Mouse (Mus musculus) C2C12 (cell line): ENCODE measurements around the gene Snap23. TPM values are rescaled to one million over a fixed set of nuclear protein-coding genes. Genes with fewer than 3 reads are reported as not detected.
A peak's percentile ranks its signal among the peaks of the same experiment; 100 is the strongest.

Experiments
- H3K27me3 ChIP-seq: one replicate; pipeline ENCODE4 v1.6.1; 2011; ENCODE audit not compliant: control insufficient read depth, insufficient read depth, insufficient read length
- H3K36me3 ChIP-seq: one replicate; pipeline ENCODE4 v1.6.1; 2011; ENCODE audit not compliant: control insufficient read depth, insufficient read depth
- H3K4me3 ChIP-seq: one replicate; pipeline ENCODE4 v1.5.1; 2011; ENCODE audit warnings: mild to moderate bottlenecking, control low read depth; ENCODE audit not compliant: poor library complexity, insufficient read depth, severe bottlenecking
- H3K79me2 ChIP-seq: one replicate; pipeline ENCODE4 v1.6.1; 2011; ENCODE audit not compliant: control insufficient read depth, insufficient read depth
- H3K79me3 ChIP-seq: one replicate; pipeline ENCODE4 v1.6.1; 2011; ENCODE audit warnings: low read depth, control low read depth
- H3ac ChIP-seq: one replicate; pipeline ENCODE3; 2011; ENCODE audit warnings: low read depth; ENCODE audit not compliant: control insufficient read depth, insufficient read length
- CEBPB ChIP-seq: IDR thresholded peaks from one replicate; pipeline ENCODE4 v1.6.1; 2011; ENCODE audit warnings: low read depth, mild to moderate bottlenecking, control low read depth, moderate library complexity
- CTCF ChIP-seq: IDR thresholded peaks from one replicate; pipeline ENCODE4 v1.5.1; 2011; ENCODE audit not compliant: control insufficient read depth, insufficient read depth, insufficient read length
- FOSL1 ChIP-seq: IDR thresholded peaks from one replicate; pipeline ENCODE4 v1.8.0; 2011; ENCODE audit warnings: mild to moderate bottlenecking, low read length; ENCODE audit not compliant: poor library complexity, insufficient read depth, severe bottlenecking
- MAX ChIP-seq: IDR thresholded peaks from one replicate; pipeline ENCODE4 v1.6.1; 2011; ENCODE audit warnings: mild to moderate bottlenecking, control low read depth
- MYOD1 ChIP-seq: IDR thresholded peaks from one replicate; pipeline ENCODE4 v1.6.1; 2011; ENCODE audit warnings: low read depth; ENCODE audit not compliant: control insufficient read depth, insufficient read length
- MYOG ChIP-seq: IDR thresholded peaks from one replicate; pipeline ENCODE4 v1.6.1; 2011; ENCODE audit not compliant: control insufficient read depth, insufficient read length; ENCODE audit errors: extremely low read depth
- USF1 ChIP-seq: IDR thresholded peaks from one replicate; pipeline ENCODE4 v1.6.1; 2011; ENCODE audit warnings: low read depth, mild to moderate bottlenecking, control low read depth, moderate library complexity
- polyA plus RNA-seq: library from polyadenylated mRNA; unstranded; fragments of >200 nt; fragmentation: generic; extraction: Trizol; gene quantifications from one replicate; pipeline ENCODE4 v1.2.1, GENCODE M21; 2012; ENCODE audit warnings: missing spikeins

The Snap23 gene
- polyA plus RNA-seq, 1 experiment, result 9.4 TPM

DNA sequence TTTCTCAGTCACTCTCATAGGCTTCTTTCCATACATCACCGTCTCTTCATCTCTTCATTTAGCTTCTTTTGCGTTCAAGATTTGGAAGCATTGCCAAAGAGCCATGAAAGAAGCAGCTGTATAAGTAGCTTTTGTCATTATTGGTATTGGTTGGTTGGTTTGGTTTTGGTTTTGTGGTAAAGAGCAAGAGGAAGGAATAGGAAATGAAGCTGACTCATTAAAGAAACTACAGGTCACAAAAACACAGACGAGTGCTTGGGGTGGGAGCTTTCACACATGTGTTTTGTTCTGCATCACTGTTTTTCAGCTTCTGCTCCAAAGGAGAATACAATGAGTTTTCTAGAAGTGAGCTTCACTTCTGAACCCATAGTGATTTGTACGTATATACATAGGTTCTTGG is 32.0 kb downstream of the Snap23 start:
- no peak overlapping the region for H3K4me3 ChIP-seq
- no peak overlapping the region for H3ac ChIP-seq
- no peaks in the 10 kb centered on the region for H3K79me3 ChIP-seq
- no peaks in the 10 kb centered on the region for H3K27me3 ChIP-seq
- H3K79me2 ChIP-seq, result no peaks in the 10 kb centered on the region
- TF ChIP-seq MAX, result no peak
- no peak for TF ChIP-seq MYOD1
- no peak for TF ChIP-seq USF1
- TF ChIP-seq MYOG, result no peak
- TF ChIP-seq FOSL1, result no peak
- no peak for TF ChIP-seq CTCF
- H3K36me3 ChIP-seq, result peaks cover 68% of the 10 kb centered on the region

DNA sequence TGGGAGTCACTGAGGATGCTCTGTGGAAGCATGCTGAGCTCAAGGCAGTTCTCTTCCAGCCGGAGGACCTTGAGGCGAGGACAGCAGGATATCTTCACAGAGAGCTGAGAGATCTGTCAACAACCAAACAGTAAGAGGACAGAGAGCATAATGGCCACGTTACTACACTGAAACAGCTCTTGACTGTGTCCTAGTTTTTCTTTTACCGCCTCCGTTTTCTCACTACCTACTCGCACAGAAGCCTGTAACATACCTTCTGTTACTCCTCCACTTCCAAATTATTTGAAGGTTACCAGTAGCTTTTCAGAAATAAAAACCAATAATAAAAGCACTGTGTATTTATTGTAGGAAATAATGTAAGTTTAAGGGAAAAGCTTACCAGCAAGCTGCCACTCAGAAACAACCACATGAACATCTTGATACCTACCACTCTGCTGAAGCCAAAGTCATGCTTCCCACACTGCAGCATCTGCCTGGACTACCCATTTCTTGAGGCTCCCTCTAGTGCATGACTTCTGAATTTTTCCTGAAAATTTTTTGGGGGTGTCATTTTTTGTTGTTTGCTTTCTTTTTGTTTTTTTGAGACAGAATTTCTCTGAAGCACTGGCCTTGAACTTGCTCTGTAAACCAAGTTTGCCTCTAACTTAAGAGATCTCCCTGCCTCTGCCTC is 38.7 kb downstream of the Snap23 start:
- Histone ChIP-seq H3ac (no peak overlapping the region), H3K27me3 (no peaks in the 10 kb centered on the region), H3K4me3 (no peak overlapping the region), H3K36me3 (peaks cover 23% of the 10 kb centered on the region), H3K79me3 (peaks cover 16% of the 10 kb centered on the region), H3K79me2 (peaks cover 36% of the 10 kb centered on the region)
- TF ChIP-seq CEBPB, result no peak
- TF ChIP-seq MAX, result no peak
- no peak for TF ChIP-seq FOSL1
- no peak for TF ChIP-seq CTCF
- TF ChIP-seq USF1, result no peak
- TF ChIP-seq MYOD1, result no peak
- no peak for TF ChIP-seq MYOG

DNA sequence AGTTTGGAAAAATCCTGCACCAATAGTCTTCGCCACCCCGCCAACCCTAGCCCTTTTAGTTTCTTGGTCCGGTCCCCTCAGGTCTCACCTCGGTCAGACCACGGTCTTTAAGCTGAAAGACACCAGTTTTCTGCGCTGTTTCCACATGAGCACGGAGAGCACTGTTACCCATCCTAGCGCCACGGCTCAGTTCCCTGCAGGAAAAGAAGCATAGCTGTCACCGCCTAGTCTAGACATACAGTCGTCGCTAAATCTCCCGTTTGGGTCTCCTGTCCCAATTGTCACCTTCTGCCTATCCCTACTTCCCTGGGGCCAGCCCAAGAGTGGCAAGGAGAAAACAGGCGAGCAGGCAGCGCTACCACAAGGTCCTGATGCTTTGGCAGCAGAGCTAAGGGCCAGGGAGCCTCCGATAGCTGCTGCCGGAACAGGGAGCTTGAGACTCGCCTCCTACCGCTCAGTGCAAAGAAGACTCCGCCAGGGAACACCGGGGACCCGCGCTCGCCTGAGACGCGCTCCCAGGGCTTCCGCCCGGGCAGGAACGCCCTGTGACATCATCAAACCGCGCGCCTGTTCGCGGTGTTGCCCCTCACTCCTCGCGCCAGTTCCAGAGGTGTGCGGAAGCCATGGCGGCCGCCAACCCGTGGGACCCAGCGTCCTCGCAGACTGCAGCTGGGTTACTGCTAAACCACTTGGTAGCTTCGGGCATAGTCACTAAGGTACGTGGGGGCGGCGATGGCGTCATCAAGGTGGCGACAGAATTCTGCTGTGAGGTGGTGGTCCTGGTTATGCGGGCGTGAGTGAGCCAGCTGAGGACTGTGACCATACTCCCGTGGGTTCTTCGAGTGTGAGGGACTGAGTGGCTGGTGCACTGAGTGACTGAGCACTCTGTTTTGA is 41.6 kb downstream of the Snap23 start, which contains the start of the genes Haus2 and Lrrc57:
Gene Haus2, plus strand, starts transcription at position 554 of the 894 bp plus-strand sequence.
Gene Lrrc57, minus strand, starts transcription at position 691 of the 894 bp plus-strand sequence.
- H3K79me2 ChIP-seq, result peaks cover 48% of the 10 kb centered on the region
- H3K79me3 ChIP-seq, result peaks cover 23% of the 10 kb centered on the region
- no peaks in the 10 kb centered on the region for H3K27me3 ChIP-seq
- H3K36me3 ChIP-seq, result peaks cover 32% of the 10 kb centered on the region
- H3ac ChIP-seq, result peak within 1 kb of the TSS; percentile 86
- H3K4me3 ChIP-seq, result peak within 1 kb of the TSS; percentile 99
- peak; percentile 34 for TF ChIP-seq MAX
- TF ChIP-seq CEBPB, result no peak

DNA sequence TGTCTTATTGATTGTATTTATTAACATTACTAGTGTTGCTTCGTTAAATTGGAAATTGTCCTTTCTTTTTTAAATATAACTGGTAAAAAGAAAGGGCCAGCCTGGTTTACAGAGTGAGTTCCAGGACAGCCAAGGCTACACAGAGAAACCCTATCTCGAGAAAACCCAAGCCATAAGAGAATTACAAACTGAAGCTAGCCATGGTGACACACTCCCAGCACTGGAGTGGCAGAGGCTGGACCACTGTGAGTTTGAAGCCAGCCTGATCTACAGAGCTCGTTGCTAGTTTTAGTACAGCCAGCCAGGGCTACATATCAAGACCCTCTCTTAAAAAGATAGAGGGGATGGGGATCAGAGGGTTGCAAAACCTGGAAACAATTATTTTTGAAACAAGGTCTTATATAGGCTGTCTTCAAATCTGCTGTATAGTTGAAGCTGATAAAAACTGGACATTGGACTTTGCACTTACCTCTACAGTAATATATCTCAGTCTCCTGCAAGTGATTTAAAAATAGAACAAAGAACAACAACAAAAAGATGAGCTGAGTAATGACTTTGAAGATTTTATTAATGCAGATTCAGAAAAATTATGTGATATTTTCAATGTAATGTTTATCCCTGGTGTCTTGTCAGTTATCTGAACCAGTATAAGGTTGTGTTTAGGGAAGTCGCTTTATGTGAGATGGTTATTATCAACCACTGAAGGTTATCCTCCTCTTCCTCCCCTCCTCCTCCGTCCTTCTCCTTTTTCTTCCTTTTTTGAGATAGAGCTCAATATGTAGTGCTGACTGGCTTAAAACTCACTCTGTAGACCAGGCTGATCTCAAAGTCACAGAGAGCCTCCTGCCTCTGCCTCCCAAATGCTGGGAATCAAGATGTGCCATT is 49.0 kb downstream of the Snap23 start:
- Histone ChIP-seq H3K27me3 (no peaks in the 10 kb centered on the region), H3K79me2 (peaks cover 8% of the 10 kb centered on the region), H3K4me3 (no peak overlapping the region), H3K79me3 (peaks cover 4% of the 10 kb centered on the region), H3K36me3 (peaks cover 59% of the 10 kb centered on the region), H3ac (no peak overlapping the region)
- no peak for TF ChIP-seq MAX
- no peak for TF ChIP-seq CEBPB
- no peak for TF ChIP-seq USF1
- no peak for TF ChIP-seq CTCF
- TF ChIP-seq MYOG, result no peak

DNA sequence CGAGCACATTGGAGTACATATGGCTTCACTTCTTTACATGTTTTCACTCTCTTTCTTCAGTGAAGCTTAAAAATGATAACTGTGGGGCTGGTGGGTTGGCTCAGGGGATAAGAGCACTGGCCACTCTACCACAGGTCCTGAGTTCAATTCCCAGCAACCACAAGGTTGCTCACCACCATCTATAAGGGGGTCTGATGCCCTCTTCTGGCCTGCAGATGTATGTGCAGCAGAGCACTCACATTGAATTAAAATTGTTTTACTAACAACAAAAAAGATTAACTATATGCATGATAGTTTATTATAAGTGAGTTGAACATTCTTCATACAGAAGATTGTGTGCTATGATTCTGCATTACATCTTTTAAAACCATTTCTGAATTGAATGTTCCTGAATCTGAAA is 52.1 kb downstream of the Snap23 start:
- H3K79me3 ChIP-seq, result no peaks in the 10 kb centered on the region
- H3K4me3 ChIP-seq, result no peak overlapping the region
- no peak for TF ChIP-seq USF1
- no peak for TF ChIP-seq MAX
- TF ChIP-seq MYOD1, result no peak
- TF ChIP-seq CTCF, result no peak
- no peak for TF ChIP-seq FOSL1
- no peak for TF ChIP-seq CEBPB
- no peak for TF ChIP-seq MYOG
- H3K27me3 ChIP-seq, result no peaks in the 10 kb centered on the region
- no peaks in the 10 kb centered on the region for H3K79me2 ChIP-seq
- H3K36me3 ChIP-seq, result peaks cover 41% of the 10 kb centered on the region
- no peak overlapping the region for H3ac ChIP-seq
